10 mouse cellular contexts compared by ENCODE assay signal in genomic region chr11:121706521-121707005, GRCm38 (mm10). TPM values are rescaled to one million over a fixed set of nuclear protein-coding genes. Genes with fewer than 3 reads are reported as not detected.
DNase-seq lines count a peak whose midpoint lies in the region; ATAC-seq lines count a peak whose summit lies in the region.
"Had no signal": no experiment of that assay in that cellular context is flagged by ENCODE, and none has a peak within 500 bp of the region (broad histone marks: within the 10 kb centered on the region; RNA-seq: fewer than 3 reads in every experiment).

No protein-coding gene starts in this region.

- H3K4me2 ChIP-seq in embryonic facial prominence, embryonic 14.5 days (ENCODE audit: low read depth, low read length): peak overlapping the region; percentile 10; the same call in 1 of the 2 replicates
- no peak overlapping the region for H3K4me2 ChIP-seq in heart, embryonic 11.5 days
- H3K4me2 ChIP-seq: hindbrain, embryonic 15.5 days had no signal

- WGBS in embryonic facial prominence, embryonic 14.5 days: 7% methylated on average over 7 of the region's 7 CpGs
- 39% methylated on average over 7 of the region's 7 CpGs for WGBS in heart, embryonic 11.5 days (ENCODE audit: insufficient replicate concordance)

- no peak overlapping the region for H3K4me3 ChIP-seq in embryonic facial prominence, embryonic 14.5 days (ENCODE audit: low read depth, low read length)
- H3K4me3 ChIP-seq in heart, embryonic 11.5 days (ENCODE audit: low read depth, low read length): no peak overlapping the region
- H3K4me3 ChIP-seq: erythroblast, embryonic 14.5 days; hindbrain, embryonic 15.5 days had no signal

- H3K27ac ChIP-seq in embryonic facial prominence, embryonic 14.5 days (replicated peaks; ENCODE audit: low read depth, low read length): peak overlapping the region; percentile 59; the same call in 1 of the 2 replicates
- no peak overlapping the region for H3K27ac ChIP-seq in heart, embryonic 11.5 days (ENCODE audit: low read depth, low read length)
- H3K27ac ChIP-seq: hindbrain, embryonic 15.5 days had no signal

- H3K27me3 ChIP-seq in embryonic facial prominence, embryonic 14.5 days (replicated peaks; ENCODE audit: control insufficient read depth, insufficient read depth, low read length): peaks cover 10% of the 10 kb centered on the region; the same call in 1 of the 2 replicates
- peaks cover 21% of the 10 kb centered on the region for H3K27me3 ChIP-seq in heart, embryonic 11.5 days (ENCODE audit: control insufficient read depth, insufficient read depth, low read length)

- H3K9ac ChIP-seq in embryonic facial prominence, embryonic 14.5 days (ENCODE audit: low read depth, low read length): no peak overlapping the region
- no peak overlapping the region for H3K9ac ChIP-seq in heart, embryonic 11.5 days (ENCODE audit: low read depth, low read length)
- H3K9ac ChIP-seq: hindbrain, embryonic 15.5 days had no signal

- DNase-seq in kidney, adult 11 months: peak; percentile 34
- DNase-seq in kidney, postnatal 25 days: no peak
- DNase-seq in B cell, adult 2 months: peak; percentile 24 to 41
- peak; percentile 88 for DNase-seq in embryonic facial prominence, embryonic 14.5 days (ENCODE audit: low spot score)
- DNase-seq in mesoderm, embryonic 11.5 days (ENCODE audit: low read depth, low spot score): peak; percentile 23
- no peak for DNase-seq in cerebellum, adult 11 months
- no peak for DNase-seq in c-Kit-positive CD71-positive TER-119-positive erythroid progenitor cells, embryonic 14.5 days (ENCODE audit: low spot score)

- no peaks in the 10 kb centered on the region for H3K9me3 ChIP-seq in embryonic facial prominence, embryonic 14.5 days (ENCODE audit: control insufficient read depth, low read length)
- H3K9me3 ChIP-seq in heart, embryonic 11.5 days (replicated peaks; ENCODE audit: control insufficient read depth, low read length): no peaks in the 10 kb centered on the region
- H3K9me3 ChIP-seq: hindbrain, embryonic 15.5 days had no signal

- H3K4me1 ChIP-seq in embryonic facial prominence, embryonic 14.5 days (ENCODE audit: control insufficient read depth, insufficient read depth, low read length): peaks cover 29% of the 10 kb centered on the region
- peaks cover 6% of the 10 kb centered on the region; the same call in 1 of the 2 replicates for H3K4me1 ChIP-seq in heart, embryonic 11.5 days (ENCODE audit: control insufficient read depth, insufficient read depth, low read length)

- H3K36me3 ChIP-seq in embryonic facial prominence, embryonic 14.5 days (ENCODE audit: control insufficient read depth, insufficient read depth, low read length): no peaks in the 10 kb centered on the region
- no peaks in the 10 kb centered on the region for H3K36me3 ChIP-seq in heart, embryonic 11.5 days (ENCODE audit: control insufficient read depth, insufficient read depth, low read length)
- H3K36me3 ChIP-seq: hindbrain, embryonic 15.5 days had no signal

- peak; percentile 27 for ATAC-seq in embryonic facial prominence, embryonic 14.5 days (ENCODE audit: low read depth)
- no peak for ATAC-seq in heart, embryonic 11.5 days (replicated peaks; ENCODE audit: insufficient number of reproducible peaks, low FRiP score, low TSS enrichment)

RNA-seq across cellular contexts. Expression of gene Metrnl, which starts 5.2 kb away (rescaled TPM):
- 41.6 and 58.0 TPM in 2 replicates for polyA plus RNA-seq in embryonic facial prominence, embryonic 14.5 days (2014; fragmentation: Nextera tagmentation; extraction: Ambion mirVana)
- polyA plus RNA-seq in heart, embryonic 11.5 days (2014; fragmentation: Nextera tagmentation; extraction: Ambion mirVana): 6.0 and 7.0 TPM in 2 replicates

RNA-seq across cellular contexts. Expression of gene B3gntl1, which starts 33.6 kb away (rescaled TPM):
- 6.8 and 8.5 TPM in 2 replicates for polyA plus RNA-seq in embryonic facial prominence, embryonic 14.5 days (2014; fragmentation: Nextera tagmentation; extraction: Ambion mirVana)
- 6.4 and 6.5 TPM in 2 replicates for polyA plus RNA-seq in heart, embryonic 11.5 days (2014; fragmentation: Nextera tagmentation; extraction: Ambion mirVana)
- polyA plus RNA-seq: erythroblast, embryonic 14.5 days had no signal

Comparison
In these comparisons a context has a peak if more than half of its experiments do, and no peak if none do; other contexts are left out.
1. DNase-seq: peak in kidney, adult 11 months (single experiment), B cell, adult 2 months (2 of 2), embryonic facial prominence, embryonic 14.5 days (single experiment) and mesoderm, embryonic 11.5 days (single experiment); none in kidney, postnatal 25 days (0 of 2), cerebellum, adult 11 months (single experiment) and c-Kit-positive CD71-positive TER-119-positive erythroid progenitor cells, embryonic 14.5 days (single experiment).